Mouse (Mus musculus): ENCODE results near the gene Clip2.

DNA sequence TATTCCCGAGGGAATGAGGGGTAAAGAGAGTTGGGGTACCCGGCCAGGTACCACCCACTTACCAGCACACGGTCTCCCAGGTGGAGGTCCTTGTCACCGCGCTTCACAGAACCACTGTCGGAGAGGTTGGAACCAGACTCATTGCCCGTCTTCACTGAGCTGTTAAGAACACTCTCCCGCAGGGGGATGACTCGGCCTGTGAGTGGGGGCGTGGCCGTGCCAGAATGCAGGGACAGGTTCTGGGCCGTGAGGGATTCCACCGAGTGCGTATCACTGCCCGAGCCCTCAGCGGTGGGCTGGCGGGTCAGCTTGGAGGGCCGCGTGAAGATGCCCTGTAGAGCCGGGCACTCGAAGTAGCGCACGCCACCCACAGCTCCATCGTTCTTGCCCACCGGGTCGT lies 29.7 kb downstream of the Clip2 start:
- TF ChIP-seq CTCF (IDR thresholded peaks at IDR 0.05; ENCODE audit: low read depth, low read length) (no peak), GATA1 (IDR thresholded peaks at IDR 0.05; ENCODE audit: borderline replicate concordance, low read length) (no peak)

Measured in G1E (cell line).